Mouse (Mus musculus) lung, adult 2 months (tissue): ENCODE data around the gene Pir.

Source experiments
- CTCF ChIP-seq: fragments of 200-500 bp; IDR thresholded peaks from 2 replicates; pipeline ENCODE4 v1.5.1; 2011; ENCODE audit warnings: mild to moderate bottlenecking, low read length, control low read depth; ENCODE audit not compliant: insufficient read depth
- POLR2A ChIP-seq: fragments of 200-500 bp; IDR thresholded peaks from 2 replicates; pipeline ENCODE4 v1.6.1; 2011; ENCODE audit warnings: low read depth, mild to moderate bottlenecking, control low read depth, low read length, borderline replicate concordance; ENCODE audit errors: extremely low read depth

- TF ChIP-seq CTCF (no peak), POLR2A (no peak)
Observed at GRCm38 (mm10) chrX:164406133-164407022, 137.2 kb downstream of the Pir start.
